Mouse (Mus musculus) right cerebral cortex, postnatal 14 days (tissue): ENCODE measurements around the gene Zdhhc22.

Experiments used
- DNase-seq: peaks from one replicate; pipeline ENCODE4 v3.0.0; 2022

The Zdhhc22 gene

GRCm38 (mm10) chr12:86960791-86961335 is 29.4 kb downstream of the Zdhhc22 start:
- no peak for DNase-seq

GRCm38 (mm10) chr12:86960138-86960537 is 30.1 kb downstream of the Zdhhc22 start:
- DNase-seq, result no peak

- DNase-seq, result no peak
Measured at GRCm38 (mm10) chr12:86959661-86960060, 30.6 kb downstream of the Zdhhc22 start.

- DNase-seq, result no peak
Measured at GRCm38 (mm10) chr12:86958558-86958957, 31.7 kb downstream of the Zdhhc22 start.

- DNase-seq, result no peak
Measured at GRCm38 (mm10) chr12:86955894-86956293, 34.3 kb downstream of the Zdhhc22 start.

GRCm38 (mm10) chr12:86952331-86952850 is 37.8 kb downstream of the Zdhhc22 start:
- DNase-seq, result no peak

GRCm38 (mm10) chr12:86950961-86951360 is 39.3 kb downstream of the Zdhhc22 start:
- no peak for DNase-seq

- DNase-seq, result no peak
Measured at GRCm38 (mm10) chr12:86950161-86950960, 39.9 kb downstream of the Zdhhc22 start.

- no peak for DNase-seq
Measured at GRCm38 (mm10) chr12:86949501-86949900, 40.7 kb downstream of the Zdhhc22 start.

GRCm38 (mm10) chr12:86948627-86949026 is 41.6 kb downstream of the Zdhhc22 start:
- DNase-seq, result no peak

GRCm38 (mm10) chr12:86947681-86948401 is 42.4 kb downstream of the Zdhhc22 start:
- DNase-seq, result peak; percentile 62

GRCm38 (mm10) chr12:86946862-86947574 is 43.2 kb downstream of the Zdhhc22 start, which contains the start of gene Cipc:
Cipc (plus strand) TSS chr12:86947043.
- peak; percentile 98 for DNase-seq

- no peak for DNase-seq
Measured at GRCm38 (mm10) chr12:86946301-86946781, 43.9 kb downstream of the Zdhhc22 start.

GRCm38 (mm10) chr12:86945126-86945525 is 45.1 kb downstream of the Zdhhc22 start:
- peak; percentile 69 for DNase-seq

- DNase-seq, result no peak
Measured at GRCm38 (mm10) chr12:86943421-86943820, 46.8 kb downstream of the Zdhhc22 start.

- DNase-seq, result no peak
Measured at GRCm38 (mm10) chr12:86941734-86942486, 48.3 kb downstream of the Zdhhc22 start.

- DNase-seq, result no peak
Measured at GRCm38 (mm10) chr12:86941173-86941572, 49.1 kb downstream of the Zdhhc22 start.

GRCm38 (mm10) chr12:86938571-86938970 is 51.7 kb downstream of the Zdhhc22 start:
- DNase-seq, result no peak

GRCm38 (mm10) chr12:86936587-86937343 is 53.5 kb downstream of the Zdhhc22 start:
- no peak for DNase-seq

GRCm38 (mm10) chr12:86935692-86936282 is 54.4 kb downstream of the Zdhhc22 start:
- no peak for DNase-seq

GRCm38 (mm10) chr12:86934748-86935147 is 55.5 kb downstream of the Zdhhc22 start:
- no peak for DNase-seq
